Mouse (Mus musculus): Measurements from ENCODE around the gene Il17re.

The Il17re gene

GRCm38 (mm10) chr6:113443091-113443490 is 15.2 kb upstream of the Il17re start:
- peak; percentile 57 for DNase-seq (ENCODE audit: low read depth)

- DNase-seq (ENCODE audit: low read depth), result no peak
Observed at GRCm38 (mm10) chr6:113444207-113444965, 13.9 kb upstream of the Il17re start.

- DNase-seq (ENCODE audit: low read depth), result no peak
Observed at GRCm38 (mm10) chr6:113447639-113448038, 10.6 kb upstream of the Il17re start.

- peak; percentile 80 for DNase-seq (ENCODE audit: low read depth)
Observed at GRCm38 (mm10) chr6:113451839-113452238, 6.4 kb upstream of the Il17re start.

GRCm38 (mm10) chr6:113455007-113455406 is 3.3 kb upstream of the Il17re start:
- no peak for DNase-seq (ENCODE audit: low read depth)

GRCm38 (mm10) chr6:113458635-113459034 is 351 bp downstream of the Il17re start:
- DNase-seq (ENCODE audit: low read depth), result no peak

- no peak for DNase-seq (ENCODE audit: low read depth)
Observed at GRCm38 (mm10) chr6:113464040-113464439, 5.8 kb downstream of the Il17re start.

GRCm38 (mm10) chr6:113465602-113466001 is 7.3 kb downstream of the Il17re start:
- peak; percentile 70 for DNase-seq (ENCODE audit: low read depth)

- DNase-seq (ENCODE audit: low read depth), result no peak
Observed at GRCm38 (mm10) chr6:113468512-113468911, 10.2 kb downstream of the Il17re start.

GRCm38 (mm10) chr6:113469021-113469420 is 10.7 kb downstream of the Il17re start:
- DNase-seq (ENCODE audit: low read depth), result peak; percentile 86

- peak; percentile 72 for DNase-seq (ENCODE audit: low read depth)
Observed at GRCm38 (mm10) chr6:113469432-113469831, 11.1 kb downstream of the Il17re start.

- peak; percentile 91 for DNase-seq (ENCODE audit: low read depth)
Observed at GRCm38 (mm10) chr6:113471297-113471936, 13.1 kb downstream of the Il17re start, which contains the start of gene Il17rc. Gene Il17rc, plus strand, starts transcription at chr6:113471427.

GRCm38 (mm10) chr6:113472061-113472460 is 13.8 kb downstream of the Il17re start:
- DNase-seq (ENCODE audit: low read depth), result peak; percentile 58

- DNase-seq (ENCODE audit: low read depth), result no peak
Observed at GRCm38 (mm10) chr6:113473246-113473645, 15.0 kb downstream of the Il17re start.

- DNase-seq (ENCODE audit: low read depth), result no peak
Observed at GRCm38 (mm10) chr6:113473715-113474114, 15.4 kb downstream of the Il17re start.

GRCm38 (mm10) chr6:113477353-113477752 is 19.1 kb downstream of the Il17re start:
- DNase-seq (ENCODE audit: low read depth), result no peak

- DNase-seq (ENCODE audit: low read depth), result no peak
Observed at GRCm38 (mm10) chr6:113478906-113479305, 20.6 kb downstream of the Il17re start.

- peak; percentile 84 for DNase-seq (ENCODE audit: low read depth)
Observed at GRCm38 (mm10) chr6:113480555-113481373, 22.5 kb downstream of the Il17re start.

GRCm38 (mm10) chr6:113482477-113483099 is 24.3 kb downstream of the Il17re start:
- no peak for DNase-seq (ENCODE audit: low read depth)

GRCm38 (mm10) chr6:113483100-113483615 is 24.9 kb downstream of the Il17re start, which contains the start of gene Creld1:
Gene Creld1, plus strand, starts transcription at chr6:113483297.
- DNase-seq (ENCODE audit: low read depth), result no peak

GRCm38 (mm10) chr6:113483729-113484128 is 25.4 kb downstream of the Il17re start:
- DNase-seq (ENCODE audit: low read depth), result no peak

- peak; percentile 93 for DNase-seq (ENCODE audit: low read depth)
Observed at GRCm38 (mm10) chr6:113487125-113487576, 28.9 kb downstream of the Il17re start.
